Mouse (Mus musculus): ENCODE measurements around the gene Kidins220. TPM values are rescaled to one million over a fixed set of nuclear protein-coding genes. Genes with fewer than 3 reads are reported as not detected.

Gene Kidins220
- polyA plus RNA-seq, 1 experiment from 2014 or later, result 41.5 TPM

DNA sequence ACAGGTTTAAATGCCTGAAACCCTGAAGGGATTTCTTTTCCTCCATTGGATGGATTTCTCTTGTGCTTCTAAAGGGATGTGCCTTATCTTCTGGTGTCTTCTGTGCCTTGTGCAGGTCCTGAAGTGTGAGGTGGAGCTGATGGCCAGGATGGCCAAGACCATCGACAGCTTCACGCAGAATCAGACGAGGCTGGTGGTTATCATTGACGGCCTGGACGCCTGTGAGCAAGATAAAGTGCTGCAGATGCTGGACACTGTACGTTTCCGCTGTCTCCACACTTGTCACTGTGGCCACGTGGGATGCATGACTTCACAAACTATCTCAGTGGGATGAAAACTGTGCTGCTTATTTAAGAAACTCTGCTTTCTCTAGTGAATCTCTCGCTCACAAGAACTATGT lies 35.2 kb downstream of the Kidins220 start:
- 83% methylated on average over 9 of the region's 9 CpGs for WGBS
- no peak for ATAC-seq (ENCODE audit: insufficient number of reproducible peaks, insufficient read depth, low FRiP score, low read depth)
- H3K9me3 ChIP-seq (ENCODE audit: control insufficient read depth, low read depth, low read length), result no peaks in the 10 kb centered on the region
- H3K27ac ChIP-seq (ENCODE audit: low read length), result no peak overlapping the region
- peaks cover 50% of the 10 kb centered on the region for H3K36me3 ChIP-seq (ENCODE audit: control insufficient read depth, insufficient read depth, low read length)
- no peak overlapping the region for H3K4me2 ChIP-seq (replicated peaks; ENCODE audit: low read depth, low read length)
- H3K4me3 ChIP-seq (ENCODE audit: low read depth, low read length), result no peak overlapping the region
- no peaks in the 10 kb centered on the region for H3K4me1 ChIP-seq (ENCODE audit: control insufficient read depth, insufficient read depth, low read length)
- H3K27me3 ChIP-seq (ENCODE audit: control insufficient read depth, insufficient read depth, low read length), result no peaks in the 10 kb centered on the region
- no peak overlapping the region for H3K9ac ChIP-seq (replicated peaks; ENCODE audit: low read depth, low read length)

DNA sequence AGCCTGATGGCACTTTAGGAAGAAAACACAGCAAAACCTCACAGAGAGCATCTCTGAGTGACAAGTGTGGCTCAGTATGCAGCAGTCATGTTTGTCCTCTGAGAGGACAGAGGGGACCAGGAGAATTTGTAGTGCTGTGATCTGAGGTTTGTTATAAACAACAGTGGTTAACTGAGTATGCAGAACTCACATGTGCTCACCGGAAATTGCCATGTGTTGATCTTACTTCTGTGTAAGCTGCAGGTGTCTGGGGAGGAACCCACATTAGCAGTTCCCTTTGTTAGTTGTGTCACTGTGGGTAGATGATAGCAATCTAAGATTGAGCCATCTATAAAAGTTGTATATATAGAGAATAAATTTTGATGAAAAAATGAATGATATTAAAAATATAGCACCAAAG lies 35.7 kb downstream of the Kidins220 start:
- Histone ChIP-seq H3K4me3 (ENCODE audit: low read depth, low read length) (no peak overlapping the region), H3K4me2 (replicated peaks; ENCODE audit: low read depth, low read length) (no peak overlapping the region), H3K27ac (ENCODE audit: low read length) (no peak overlapping the region), H3K4me1 (ENCODE audit: control insufficient read depth, insufficient read depth, low read length) (no peaks in the 10 kb centered on the region), H3K9ac (replicated peaks; ENCODE audit: low read depth, low read length) (no peak overlapping the region), H3K9me3 (ENCODE audit: control insufficient read depth, low read depth, low read length) (no peaks in the 10 kb centered on the region), H3K36me3 (ENCODE audit: control insufficient read depth, insufficient read depth, low read length) (peaks cover 51% of the 10 kb centered on the region), H3K27me3 (ENCODE audit: control insufficient read depth, insufficient read depth, low read length) (no peaks in the 10 kb centered on the region)
- no peak for ATAC-seq (ENCODE audit: insufficient number of reproducible peaks, insufficient read depth, low FRiP score, low read depth)
- WGBS, result 79% methylated on average over 1 of the region's 1 CpGs

DNA sequence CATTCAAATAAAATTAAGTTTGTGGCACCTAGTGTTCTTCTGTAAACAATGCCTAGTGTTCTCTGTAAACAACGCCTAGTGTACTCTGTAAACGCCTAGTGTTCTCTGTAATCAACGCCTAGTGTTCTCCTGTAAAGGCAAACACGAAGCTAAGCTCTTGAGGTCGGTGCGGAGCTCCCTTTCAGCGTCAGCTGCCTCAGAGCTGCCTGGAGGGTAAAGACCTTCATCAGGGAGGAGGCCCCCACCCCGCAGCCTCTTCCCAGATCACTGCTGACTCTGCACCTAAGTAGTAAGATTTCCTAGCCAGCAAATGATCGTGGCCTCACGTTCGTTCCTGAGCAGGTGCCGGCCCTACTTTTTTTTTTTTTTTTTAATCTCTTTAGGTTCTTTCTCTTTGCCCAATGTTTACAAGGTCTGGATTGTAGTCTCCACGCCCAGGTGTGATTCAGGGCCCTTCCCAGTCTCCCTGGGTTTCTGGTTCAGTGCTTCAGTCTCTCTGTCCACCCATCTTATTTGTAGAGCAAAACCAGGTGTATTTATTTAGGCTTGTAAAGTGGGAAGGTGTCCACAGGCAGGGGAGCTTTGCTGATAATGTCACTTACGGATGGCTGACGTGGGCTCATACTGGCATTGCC lies 37.1 kb downstream of the Kidins220 start:
- no peak overlapping the region for H3K9ac ChIP-seq (replicated peaks; ENCODE audit: low read depth, low read length)
- H3K9me3 ChIP-seq (ENCODE audit: control insufficient read depth, low read depth, low read length), result no peaks in the 10 kb centered on the region
- no peak overlapping the region; the same call in 1 of the 2 replicates for H3K27ac ChIP-seq (ENCODE audit: low read length)
- H3K4me2 ChIP-seq (replicated peaks; ENCODE audit: low read depth, low read length), result no peak overlapping the region
- no peaks in the 10 kb centered on the region for H3K27me3 ChIP-seq (ENCODE audit: control insufficient read depth, insufficient read depth, low read length)
- WGBS, result 54% methylated on average over 15 of the region's 15 CpGs
- H3K4me3 ChIP-seq (ENCODE audit: low read depth, low read length), result no peak overlapping the region
- H3K36me3 ChIP-seq (ENCODE audit: control insufficient read depth, insufficient read depth, low read length), result peaks cover 48% of the 10 kb centered on the region
- H3K4me1 ChIP-seq (ENCODE audit: control insufficient read depth, insufficient read depth, low read length), result no peaks in the 10 kb centered on the region
- ATAC-seq (ENCODE audit: insufficient number of reproducible peaks, insufficient read depth, low FRiP score, low read depth), result no peak

DNA sequence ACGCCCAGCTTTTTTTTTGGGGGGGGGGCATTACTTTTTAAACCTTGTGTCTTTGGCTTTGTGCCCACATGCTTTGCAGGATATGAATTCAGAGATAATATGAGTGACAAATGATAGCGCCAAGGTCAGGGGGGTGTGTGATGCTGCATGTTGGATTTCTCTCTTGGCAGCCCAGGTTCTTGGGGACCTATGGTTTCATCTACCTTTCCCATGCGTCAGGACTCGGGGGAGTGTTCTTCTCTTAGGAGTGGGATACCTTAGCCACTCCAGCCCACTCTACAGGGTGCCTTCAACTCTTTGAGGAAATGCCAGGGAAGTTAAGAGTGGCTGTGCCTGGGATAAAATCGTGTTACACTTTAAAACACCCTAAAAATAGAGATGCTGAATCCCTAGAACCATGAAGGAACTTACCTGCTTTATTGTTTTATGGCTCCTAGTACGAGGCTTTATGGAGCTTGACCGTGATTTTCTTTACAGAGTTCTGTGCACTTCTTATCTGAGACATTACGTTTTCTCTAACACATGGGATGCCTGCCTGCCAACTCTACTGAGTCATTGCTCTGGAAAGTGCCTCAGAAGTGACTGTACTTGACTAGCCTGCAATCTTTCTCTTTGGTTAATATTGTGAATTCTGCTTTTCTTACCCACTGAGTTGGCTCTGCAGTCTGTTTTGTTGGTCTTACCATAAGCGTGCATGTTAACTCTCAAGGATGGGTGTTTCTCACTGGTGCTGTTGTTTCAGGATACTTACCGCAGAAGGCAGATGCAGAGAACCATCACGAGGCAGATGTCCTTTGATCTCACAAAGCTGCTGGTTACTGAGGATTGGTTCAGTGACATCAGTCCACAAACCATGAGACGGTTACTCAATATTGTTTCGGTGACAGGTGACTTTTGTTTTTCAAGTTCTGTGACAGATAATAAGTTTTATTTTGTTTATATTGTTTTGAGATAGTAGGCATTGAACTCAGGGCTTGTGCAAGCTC lies 38.1 kb downstream of the Kidins220 start:
- Histone ChIP-seq H3K4me3 (ENCODE audit: low read depth, low read length) (no peak overlapping the region), H3K9ac (replicated peaks; ENCODE audit: low read depth, low read length) (no peak overlapping the region), H3K4me2 (replicated peaks; ENCODE audit: low read depth, low read length) (no peak overlapping the region), H3K9me3 (ENCODE audit: control insufficient read depth, low read depth, low read length) (no peaks in the 10 kb centered on the region), H3K36me3 (ENCODE audit: control insufficient read depth, insufficient read depth, low read length) (peaks cover 47% of the 10 kb centered on the region), H3K27me3 (ENCODE audit: control insufficient read depth, insufficient read depth, low read length) (no peaks in the 10 kb centered on the region), H3K4me1 (ENCODE audit: control insufficient read depth, insufficient read depth, low read length) (no peaks in the 10 kb centered on the region), H3K27ac (ENCODE audit: low read length) (no peak overlapping the region)
- ATAC-seq (ENCODE audit: insufficient number of reproducible peaks, insufficient read depth, low FRiP score, low read depth), result no peak
- WGBS, result 76% methylated on average over 13 of the region's 13 CpGs

DNA sequence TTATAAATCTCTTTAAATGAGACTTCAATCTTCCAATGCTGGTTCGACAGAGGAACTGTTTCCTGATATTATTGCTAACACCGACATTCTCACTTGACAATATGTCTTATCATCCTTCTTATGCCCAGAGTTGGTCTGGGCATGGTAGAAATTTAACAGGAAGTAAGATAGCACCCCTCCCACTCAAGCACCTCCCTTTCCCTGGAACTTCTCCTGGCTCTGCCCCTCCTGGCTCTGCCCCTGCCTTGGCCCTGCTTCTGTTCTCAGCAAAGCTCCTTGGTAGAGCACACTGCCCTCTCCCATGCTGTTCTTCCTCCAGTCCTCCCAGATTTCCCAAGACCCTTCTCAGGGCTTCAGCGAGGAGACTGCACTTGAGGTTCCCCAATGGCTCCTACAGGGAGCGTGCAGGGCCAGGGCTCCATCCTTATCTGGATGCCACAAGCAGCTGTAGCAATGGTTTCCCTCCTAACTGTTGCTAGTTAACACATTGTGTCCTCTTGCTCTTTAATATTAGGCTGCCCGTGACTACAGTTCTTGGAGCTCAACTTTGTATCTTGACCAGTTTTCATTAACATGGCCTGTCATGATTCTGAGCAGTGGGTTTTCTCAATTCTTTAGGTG lies 39.7 kb downstream of the Kidins220 start:
- 93% methylated on average over 5 of the region's 5 CpGs for WGBS
- H3K27ac ChIP-seq (ENCODE audit: low read length), result no peak overlapping the region
- no peak for ATAC-seq (ENCODE audit: insufficient number of reproducible peaks, insufficient read depth, low FRiP score, low read depth)

DNA sequence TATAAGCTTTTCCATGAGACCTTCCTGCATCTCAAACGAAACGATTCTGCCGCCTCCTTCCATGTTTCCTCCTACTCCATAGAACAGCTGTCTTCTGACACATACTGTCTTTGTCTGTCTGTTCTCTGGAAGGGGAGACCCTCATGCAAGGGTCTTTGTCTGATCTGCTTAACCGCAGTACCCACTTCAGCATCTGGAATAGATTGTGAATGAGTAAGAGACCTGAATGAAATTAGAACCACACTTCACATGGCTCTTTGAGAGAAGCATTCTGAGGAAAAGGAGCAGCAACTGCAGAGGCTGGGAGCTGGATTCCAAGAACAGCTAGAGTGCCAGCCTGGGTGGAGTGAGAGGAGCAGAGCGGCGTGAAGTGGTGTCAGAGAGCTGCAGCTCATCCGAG lies 40.2 kb downstream of the Kidins220 start:
- no peak overlapping the region for H3K4me2 ChIP-seq (replicated peaks; ENCODE audit: low read depth, low read length)
- no peaks in the 10 kb centered on the region for H3K9me3 ChIP-seq (ENCODE audit: control insufficient read depth, low read depth, low read length)
- H3K36me3 ChIP-seq (ENCODE audit: control insufficient read depth, insufficient read depth, low read length), result peaks cover 52% of the 10 kb centered on the region
- H3K27me3 ChIP-seq (ENCODE audit: control insufficient read depth, insufficient read depth, low read length), result no peaks in the 10 kb centered on the region
- no peak overlapping the region for H3K27ac ChIP-seq (ENCODE audit: low read length)
- no peaks in the 10 kb centered on the region for H3K4me1 ChIP-seq (ENCODE audit: control insufficient read depth, insufficient read depth, low read length)
- no peak overlapping the region for H3K4me3 ChIP-seq (ENCODE audit: low read depth, low read length)
- ATAC-seq (ENCODE audit: insufficient number of reproducible peaks, insufficient read depth, low FRiP score, low read depth), result no peak
- H3K9ac ChIP-seq (replicated peaks; ENCODE audit: low read depth, low read length), result no peak overlapping the region
- 97% methylated on average over 7 of the region's 7 CpGs for WGBS

More for the DNA sequence above, 39.7 kb downstream of the Kidins220 start:
- Histone ChIP-seq H3K4me3 (ENCODE audit: low read depth, low read length) (no peak overlapping the region), H3K36me3 (ENCODE audit: control insufficient read depth, insufficient read depth, low read length) (peaks cover 55% of the 10 kb centered on the region), H3K4me2 (replicated peaks; ENCODE audit: low read depth, low read length) (no peak overlapping the region), H3K9me3 (ENCODE audit: control insufficient read depth, low read depth, low read length) (no peaks in the 10 kb centered on the region), H3K4me1 (ENCODE audit: control insufficient read depth, insufficient read depth, low read length) (no peaks in the 10 kb centered on the region), H3K27me3 (ENCODE audit: control insufficient read depth, insufficient read depth, low read length) (no peaks in the 10 kb centered on the region), H3K9ac (replicated peaks; ENCODE audit: low read depth, low read length) (no peak overlapping the region)

DNA sequence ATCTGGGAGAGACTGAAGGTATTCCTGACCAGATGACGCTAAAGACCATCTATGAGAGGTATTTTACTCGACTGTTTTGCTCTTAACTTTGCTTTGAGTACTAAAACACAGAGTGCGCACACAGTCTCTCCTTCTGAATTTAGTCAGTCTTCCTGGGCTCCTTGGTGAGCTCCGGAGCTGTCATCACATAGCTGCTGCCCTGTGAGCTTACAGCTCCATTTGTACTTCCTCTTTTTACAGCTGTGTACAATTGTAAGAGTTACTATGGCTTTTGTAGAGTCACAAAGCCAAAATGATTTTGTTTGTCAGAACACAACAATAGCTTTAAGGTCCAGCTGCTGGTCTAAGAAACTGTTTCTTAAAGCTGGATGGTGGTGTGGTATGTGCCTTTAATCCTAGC lies 42.3 kb downstream of the Kidins220 start:
- no peak for ATAC-seq (ENCODE audit: insufficient number of reproducible peaks, insufficient read depth, low FRiP score, low read depth)
- H3K36me3 ChIP-seq (ENCODE audit: control insufficient read depth, insufficient read depth, low read length), result peaks cover 45% of the 10 kb centered on the region
- WGBS, result 87% methylated on average over 4 of the region's 4 CpGs
- no peaks in the 10 kb centered on the region for H3K27me3 ChIP-seq (ENCODE audit: control insufficient read depth, insufficient read depth, low read length)
- no peak overlapping the region for H3K27ac ChIP-seq (ENCODE audit: low read length)
- H3K4me1 ChIP-seq (ENCODE audit: control insufficient read depth, insufficient read depth, low read length), result no peaks in the 10 kb centered on the region
- H3K9me3 ChIP-seq (ENCODE audit: control insufficient read depth, low read depth, low read length), result no peaks in the 10 kb centered on the region
- no peak overlapping the region for H3K4me2 ChIP-seq (replicated peaks; ENCODE audit: low read depth, low read length)
- no peak overlapping the region for H3K9ac ChIP-seq (replicated peaks; ENCODE audit: low read depth, low read length)
- H3K4me3 ChIP-seq (ENCODE audit: low read depth, low read length), result no peak overlapping the region

DNA sequence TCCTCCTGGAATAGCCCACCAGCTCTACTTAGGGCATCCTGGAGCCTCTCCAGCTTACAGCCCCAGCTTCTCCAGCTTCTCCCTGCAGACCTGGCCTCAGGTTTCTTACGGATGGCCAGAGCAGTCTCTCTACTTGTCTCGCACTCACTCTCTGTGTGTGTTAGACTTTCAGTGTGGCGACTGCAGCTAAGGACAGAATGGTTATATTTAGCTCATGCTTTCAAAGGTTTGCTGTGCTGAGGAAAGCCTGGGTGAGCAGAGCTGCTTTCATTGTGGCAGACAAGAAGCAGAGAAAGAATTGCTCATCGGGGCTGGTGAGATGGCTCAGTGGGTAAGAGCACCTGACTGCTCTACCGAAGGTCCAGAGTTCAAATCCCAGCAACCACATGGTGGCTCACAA lies 46.3 kb downstream of the Kidins220 start:
- ATAC-seq (ENCODE audit: insufficient number of reproducible peaks, insufficient read depth, low FRiP score, low read depth), result no peak
- 91% methylated on average over 5 of the region's 5 CpGs for WGBS
- H3K27me3 ChIP-seq (ENCODE audit: control insufficient read depth, insufficient read depth, low read length), result no peaks in the 10 kb centered on the region
- H3K4me2 ChIP-seq (replicated peaks; ENCODE audit: low read depth, low read length), result no peak overlapping the region
- H3K4me1 ChIP-seq (ENCODE audit: control insufficient read depth, insufficient read depth, low read length), result no peaks in the 10 kb centered on the region
- peaks cover 22% of the 10 kb centered on the region for H3K36me3 ChIP-seq (ENCODE audit: control insufficient read depth, insufficient read depth, low read length)
- no peak overlapping the region for H3K27ac ChIP-seq (ENCODE audit: low read length)
- no peaks in the 10 kb centered on the region for H3K9me3 ChIP-seq (ENCODE audit: control insufficient read depth, low read depth, low read length)
- no peak overlapping the region for H3K4me3 ChIP-seq (ENCODE audit: low read depth, low read length)
- no peak overlapping the region for H3K9ac ChIP-seq (replicated peaks; ENCODE audit: low read depth, low read length)
